Mouse (Mus musculus) gastrocnemius, adult 8-10 months (tissue): ENCODE measurements around the gene Cadm1. TPM values are rescaled to one million over a fixed set of nuclear protein-coding genes. Genes with fewer than 3 reads are reported as not detected.

Experiments used
- DNase-seq, 2 experiments: peaks; one replicate each; pipeline ENCODE4 v3.0.0; 2022; ENCODE audit warnings: low spot score in 2 of 2
- total RNA-seq, 4 experiments: library from RNA; stranded (reverse); gene quantifications; 2 replicates each; pipeline ENCODE4 v1.2.4; 2022

Gene Cadm1
- total RNA-seq, 4 experiments from 2014 or later = 3.8 to 8.5 (median 6.1) TPM

DNA sequence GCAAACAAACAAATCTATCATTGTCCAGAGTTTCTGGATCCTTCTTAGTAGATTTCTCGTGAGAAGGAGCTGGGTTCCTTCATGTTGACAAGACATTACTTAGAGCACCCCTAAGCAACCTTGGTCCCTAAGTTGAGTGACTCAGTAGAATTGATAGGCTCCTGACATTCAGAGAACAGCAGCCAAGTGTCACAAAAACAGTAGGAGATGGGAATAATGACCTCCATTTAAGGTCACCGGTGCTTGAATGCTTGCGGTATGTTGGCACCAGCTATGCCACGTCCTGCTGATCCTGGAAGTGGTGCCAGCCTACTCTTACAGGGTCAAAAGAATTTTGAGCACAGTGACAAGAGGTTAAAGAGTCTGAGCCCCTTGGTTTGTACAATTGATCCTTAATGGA, 139.2 kb downstream of the Cadm1 start:
- DNase-seq = no peak

DNA sequence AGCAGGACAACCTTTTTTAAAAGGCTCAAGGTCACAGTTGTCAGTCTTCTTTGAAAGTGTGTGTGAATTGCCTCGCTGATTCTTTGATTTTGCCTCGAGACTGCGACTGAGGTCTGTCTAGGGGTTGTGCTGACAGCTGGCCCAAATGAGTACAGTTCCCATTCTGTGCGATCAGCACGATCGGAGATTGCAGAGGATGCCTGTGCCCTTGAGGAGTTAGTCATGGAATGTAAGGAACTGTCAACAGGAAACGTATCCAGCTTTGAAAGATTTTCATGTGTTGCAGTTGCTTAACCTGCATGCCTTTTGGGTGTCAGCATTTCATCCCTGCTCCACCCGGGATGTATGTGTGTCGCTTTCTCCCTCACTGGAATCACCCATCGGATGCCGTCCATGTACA, 141.6 kb downstream of the Cadm1 start:
- DNase-seq = no peak

GRCm38 (mm10) chr9:47674766-47675713, 145.1 kb downstream of the Cadm1 start:
- no peak for DNase-seq

DNA sequence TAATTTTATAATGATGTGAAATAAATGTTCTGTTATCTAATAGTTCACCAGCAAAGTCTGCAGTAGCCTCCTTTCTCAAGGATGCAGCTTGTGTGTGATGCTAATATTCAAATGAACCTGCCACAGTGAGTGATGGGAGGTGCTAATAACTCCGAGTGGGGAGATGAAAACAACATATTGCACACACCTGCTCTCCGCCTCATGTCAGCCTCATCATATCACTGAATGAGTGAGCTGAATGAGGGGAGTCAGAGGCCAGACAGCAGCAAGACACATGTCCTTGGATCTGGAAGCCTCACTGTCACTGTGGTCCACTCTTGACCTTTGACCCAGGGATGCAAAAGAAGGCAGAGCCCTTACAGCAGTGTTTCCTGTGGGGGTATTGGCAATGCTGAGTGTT, 156.9 kb downstream of the Cadm1 start:
- DNase-seq = no peak

- DNase-seq = no peak
Observed at GRCm38 (mm10) chr9:47687604-47688003, 157.6 kb downstream of the Cadm1 start.

- DNase-seq = no peak
Observed at GRCm38 (mm10) chr9:47688297-47688696, 158.3 kb downstream of the Cadm1 start.

GRCm38 (mm10) chr9:47692911-47693310, 162.9 kb downstream of the Cadm1 start:
- DNase-seq = no peak

GRCm38 (mm10) chr9:47699026-47699425, 169.1 kb downstream of the Cadm1 start:
- DNase-seq = peak; percentile 23 to 31

GRCm38 (mm10) chr9:47700021-47700420, 170.0 kb downstream of the Cadm1 start:
- DNase-seq = no peak

DNA sequence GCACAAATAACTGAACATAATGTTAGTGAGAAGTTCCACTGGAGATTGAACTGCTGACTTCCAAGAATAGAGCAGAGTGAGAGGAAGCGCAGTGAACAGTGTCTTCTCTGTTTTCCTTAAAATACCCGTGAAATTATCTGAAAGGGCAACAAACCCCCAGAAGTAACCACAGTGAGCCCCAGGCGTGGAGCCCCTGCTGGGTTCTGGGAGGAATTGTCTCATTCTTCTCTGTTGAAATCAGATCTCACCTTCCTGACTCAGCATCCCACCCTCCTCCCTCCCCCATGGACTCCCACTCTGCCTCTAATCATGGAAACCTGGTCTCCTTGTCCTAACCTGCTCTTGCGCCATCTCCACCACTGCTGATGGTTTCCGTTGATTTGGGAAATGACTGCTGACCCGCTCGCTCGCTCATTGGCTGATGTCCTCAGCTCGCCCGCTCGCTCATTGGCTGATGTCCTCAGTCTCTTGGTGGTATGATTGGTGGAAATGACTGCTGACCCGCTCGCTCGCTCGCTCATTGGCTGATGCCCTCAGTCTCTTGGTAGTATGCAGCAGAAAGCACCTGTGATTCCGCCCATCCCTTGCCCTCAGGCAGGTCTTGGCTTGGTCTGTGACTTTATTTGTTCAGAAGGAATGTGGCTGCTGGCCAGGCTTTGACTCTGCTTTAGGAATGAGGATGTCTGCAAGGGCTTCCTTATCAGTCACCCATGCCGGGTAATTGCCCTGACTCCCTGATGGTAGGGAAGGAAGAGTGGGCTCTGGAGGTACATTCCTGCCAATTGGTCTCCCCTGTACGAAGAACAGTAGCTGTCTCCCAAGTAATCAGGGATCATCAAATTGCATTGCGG, 173.3 kb downstream of the Cadm1 start:
- DNase-seq = no peak

DNA sequence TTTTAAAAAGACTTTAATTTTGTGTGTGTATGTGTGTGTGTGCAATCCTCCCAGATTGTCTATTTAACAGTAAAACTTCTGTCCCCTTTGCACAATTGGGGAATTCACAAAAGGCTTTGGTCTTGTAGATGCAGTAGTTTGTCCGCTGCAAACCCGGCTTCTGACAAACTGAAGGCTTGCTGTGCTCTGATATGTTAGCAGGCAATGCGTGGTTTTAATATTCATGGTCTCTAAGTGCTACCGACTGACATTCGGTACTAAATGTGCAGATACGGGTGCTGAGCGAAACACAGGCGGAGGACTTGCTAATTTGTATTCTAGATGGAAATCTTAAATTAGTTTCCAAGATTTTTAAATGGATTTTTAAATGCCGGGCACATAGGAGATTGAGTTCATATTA, 176.4 kb downstream of the Cadm1 start:
- DNase-seq = no peak

DNA sequence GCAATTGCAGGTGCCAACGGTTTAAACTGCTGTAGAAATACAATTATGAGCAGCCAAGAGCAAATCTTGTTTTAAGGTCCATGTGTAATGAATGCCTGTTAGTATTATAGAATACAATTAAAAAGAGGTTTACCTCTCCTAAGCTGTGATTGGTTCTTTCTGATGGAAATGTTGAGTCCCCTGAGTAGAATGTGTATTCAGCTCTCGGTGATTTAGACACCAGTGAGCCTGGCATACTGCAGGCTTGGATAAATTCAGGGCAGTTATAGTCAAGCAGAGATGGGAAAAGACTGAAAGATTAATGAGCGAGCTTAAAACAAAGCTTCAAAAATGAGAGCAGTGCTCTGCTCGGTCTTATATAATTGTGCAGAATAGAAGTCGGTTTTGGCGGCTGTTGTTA, 177.4 kb downstream of the Cadm1 start:
- no peak for DNase-seq

DNA sequence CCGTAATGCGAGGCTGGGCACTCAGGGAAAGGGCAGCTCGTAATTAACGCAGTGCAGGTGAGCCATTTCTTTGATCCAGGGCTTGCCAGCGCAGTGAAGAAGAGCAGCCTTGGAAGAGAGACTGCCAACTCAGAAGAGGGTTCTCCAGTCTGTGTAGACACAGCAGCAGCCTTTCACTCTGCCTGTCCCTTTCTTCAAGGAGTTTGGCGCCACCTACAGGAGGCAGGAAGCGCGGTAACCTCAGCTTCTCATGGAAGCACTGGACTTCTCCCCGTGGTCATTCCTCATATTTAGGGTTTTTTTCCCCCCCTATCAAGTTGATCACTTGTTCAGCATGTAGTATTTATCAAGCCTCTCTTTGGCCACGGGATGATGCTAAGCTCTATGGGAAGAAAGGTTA, 178.3 kb downstream of the Cadm1 start:
- peak; percentile 47 to 56 for DNase-seq

DNA sequence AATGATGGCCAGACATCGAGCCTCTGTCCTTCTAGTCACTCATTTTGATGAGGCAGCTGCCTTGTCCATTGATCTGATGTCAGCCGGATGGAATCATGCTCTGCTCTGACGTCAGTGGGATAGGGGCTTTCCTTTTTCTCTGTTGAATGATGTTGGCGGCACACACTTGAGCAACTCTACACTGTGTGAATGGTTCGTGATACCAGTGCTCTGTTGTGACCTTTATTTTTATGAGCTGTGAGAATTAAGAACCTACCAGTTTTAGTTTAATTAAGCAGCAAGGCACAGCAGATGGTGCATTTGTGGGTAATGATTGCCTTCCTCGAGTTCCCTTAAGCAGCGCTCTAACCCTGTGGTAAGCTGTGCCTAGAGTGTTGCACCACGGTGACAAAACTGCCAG, 181.0 kb downstream of the Cadm1 start:
- DNase-seq = no peak

DNA sequence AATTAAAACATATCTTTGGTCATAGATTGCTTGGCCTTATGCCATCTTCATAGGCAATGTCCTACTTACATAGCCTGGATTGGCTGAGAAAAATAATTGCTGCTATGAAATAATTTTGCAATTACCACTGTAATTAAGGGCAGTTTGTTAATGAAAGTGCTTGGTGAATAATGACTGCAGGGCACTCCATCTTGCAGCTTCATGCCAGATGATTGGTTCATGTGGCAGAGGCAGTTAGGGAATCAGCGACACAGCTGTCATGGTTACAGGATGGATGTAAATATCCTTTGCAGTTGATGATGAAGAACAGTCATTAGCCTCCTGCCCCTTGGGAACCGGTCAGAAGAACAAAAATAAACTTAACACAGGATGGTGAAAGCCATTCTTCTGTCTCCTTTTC, 184.6 kb downstream of the Cadm1 start:
- no peak for DNase-seq

- no peak for DNase-seq
Observed at GRCm38 (mm10) chr9:47715415-47715814, 185.4 kb downstream of the Cadm1 start.

- DNase-seq = no peak
Observed at GRCm38 (mm10) chr9:47716883-47717282, 186.9 kb downstream of the Cadm1 start.

DNA sequence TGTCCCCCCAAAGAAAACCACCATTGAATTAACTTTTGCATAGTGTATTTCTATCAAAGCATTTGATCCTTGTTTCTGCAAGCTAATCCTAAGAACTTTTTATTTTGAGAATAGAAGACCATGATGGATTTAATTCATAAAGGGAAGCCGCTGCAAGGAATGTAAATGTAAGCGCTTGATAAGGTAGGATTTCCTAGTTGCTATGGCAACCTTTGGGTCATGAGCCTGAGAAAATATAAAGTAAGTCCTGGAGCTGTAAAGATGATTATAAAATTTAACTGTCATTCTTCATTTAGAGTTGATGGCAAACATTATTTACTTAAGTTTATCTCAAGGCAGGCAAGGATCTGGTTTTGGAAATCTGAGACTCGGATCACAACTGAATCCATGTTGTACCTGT, 197.6 kb downstream of the Cadm1 start:
- no peak for DNase-seq

GRCm38 (mm10) chr9:47728852-47729251, 198.9 kb downstream of the Cadm1 start:
- no peak for DNase-seq

GRCm38 (mm10) chr9:47730247-47730646, 200.3 kb downstream of the Cadm1 start:
- DNase-seq = no peak

GRCm38 (mm10) chr9:47733780-47734451, 203.9 kb downstream of the Cadm1 start:
- DNase-seq = peak in 1 of 2 experiments; percentile 13

DNA sequence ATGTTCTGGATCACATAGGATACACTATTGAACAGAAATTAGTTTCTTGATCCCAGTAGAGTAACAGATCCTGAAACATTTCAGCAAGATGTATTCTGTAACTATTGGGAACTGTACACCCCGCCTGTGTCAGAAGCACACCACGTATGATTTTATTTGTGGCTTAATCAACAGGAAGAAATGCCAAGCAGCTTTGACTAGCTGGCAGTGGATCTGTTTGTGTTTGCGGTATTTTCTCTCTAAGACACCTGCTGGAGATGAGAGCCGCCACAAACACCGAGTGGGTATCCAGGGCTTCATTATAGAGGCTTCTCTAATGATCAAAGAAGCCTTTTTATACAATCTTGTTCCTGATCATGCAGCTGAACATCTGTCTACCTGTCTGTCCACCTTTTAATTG, 204.9 kb downstream of the Cadm1 start:
- DNase-seq = no peak
